Comparison of ENCODE assay signal across 11 mouse cellular contexts in genomic region chr17:16157711-16158110, GRCm38 (mm10).
DNase-seq lines count a peak whose midpoint lies in the region; ATAC-seq and TF ChIP-seq lines count a peak whose summit lies in the region.
"Had no signal": no experiment of that assay in that cellular context is flagged by ENCODE, and none has a peak within 500 bp of the region (broad histone marks: within the 10 kb centered on the region; RNA-seq: fewer than 3 reads in every experiment).

No protein-coding gene starts in this region.

- no peak overlapping the region for H3K4me3 ChIP-seq in forebrain, embryonic 12.5 days (replicated peaks)
- no peak overlapping the region for H3K4me3 ChIP-seq in forebrain, embryonic 15.5 days
- H3K4me3 ChIP-seq in midbrain, embryonic 10.5 days = no peak overlapping the region
- no peak overlapping the region for H3K4me3 ChIP-seq in midbrain, postnatal 0 days (ENCODE audit: low read depth, low read length)
- H3K4me3 ChIP-seq in hindbrain, embryonic 14.5 days (replicated peaks; ENCODE audit: low read length) = no peak overlapping the region
- no peak overlapping the region for H3K4me3 ChIP-seq in neural tube, embryonic 13.5 days
- H3K4me3 ChIP-seq: hindbrain, embryonic 15.5 days; limb, embryonic 12.5 days had no signal

- H3K4me2 ChIP-seq in forebrain, embryonic 12.5 days = no peak overlapping the region
- no peak overlapping the region for H3K4me2 ChIP-seq in forebrain, embryonic 15.5 days (replicated peaks)
- no peak overlapping the region for H3K4me2 ChIP-seq in midbrain, postnatal 0 days (ENCODE audit: low read depth, low read length, poor library complexity, severe bottlenecking)
- H3K4me2 ChIP-seq in hindbrain, embryonic 14.5 days (replicated peaks) = no peak overlapping the region
- no peak overlapping the region for H3K4me2 ChIP-seq in neural tube, embryonic 13.5 days
- H3K4me2 ChIP-seq: hindbrain, embryonic 15.5 days; limb, embryonic 12.5 days had no signal

- ATAC-seq in forebrain, embryonic 12.5 days (ENCODE audit: low FRiP score) = peak; percentile 36; the same call in 1 of the 2 replicates
- no peak for ATAC-seq in forebrain, embryonic 15.5 days (replicated peaks)
- ATAC-seq in midbrain, postnatal 0 days (ENCODE audit: low FRiP score) = no peak
- ATAC-seq in hindbrain, embryonic 14.5 days (ENCODE audit: low FRiP score) = peak; percentile 78
- ATAC-seq in neural tube, embryonic 13.5 days (ENCODE audit: low read depth) = peak; percentile 86

- WGBS in forebrain, embryonic 12.5 days = 36% methylated on average over 6 of the region's 6 CpGs
- 57% methylated on average over 6 of the region's 6 CpGs for WGBS in forebrain, embryonic 15.5 days
- 32% methylated on average over 6 of the region's 6 CpGs for WGBS in midbrain, embryonic 10.5 days
- WGBS in midbrain, postnatal 0 days = 25% methylated on average over 6 of the region's 6 CpGs
- 11% methylated on average over 6 of the region's 6 CpGs for WGBS in hindbrain, embryonic 14.5 days
- WGBS in neural tube, embryonic 13.5 days = 35% methylated on average over 6 of the region's 6 CpGs

- DNase-seq in midbrain, embryonic 10.5 days (ENCODE audit: low spot score) = peak; percentile 27
- no peak for DNase-seq in midbrain, postnatal 0 days (ENCODE audit: low spot score)
- DNase-seq in hindbrain, embryonic 14.5 days (ENCODE audit: low spot score) = peak; percentile 29
- DNase-seq in layer of hippocampus, postnatal 14 days (ENCODE audit: low spot score in 2 of 2) = no peak
- DNase-seq in adrenal gland, adult (ENCODE audit: inconsistent age in 2 of 2, low spot score in 1 of 2) = no peak
- DNase-seq: lung, postnatal 4 days had no signal

- TF ChIP-seq CTCF in midbrain, postnatal 0 days (IDR thresholded peaks at IDR 0.05) = no peak

- no peak overlapping the region for H3K9ac ChIP-seq in forebrain, embryonic 12.5 days
- H3K9ac ChIP-seq in forebrain, embryonic 15.5 days (replicated peaks) = no peak overlapping the region
- H3K9ac ChIP-seq in midbrain, postnatal 0 days (replicated peaks; ENCODE audit: low read length, poor library complexity, severe bottlenecking) = no peak overlapping the region
- no peak overlapping the region for H3K9ac ChIP-seq in hindbrain, embryonic 14.5 days
- no peak overlapping the region for H3K9ac ChIP-seq in neural tube, embryonic 13.5 days
- H3K9ac ChIP-seq: hindbrain, embryonic 15.5 days; limb, embryonic 12.5 days had no signal

- H3K9me3 ChIP-seq in forebrain, embryonic 12.5 days = no peaks in the 10 kb centered on the region
- no peaks in the 10 kb centered on the region for H3K9me3 ChIP-seq in forebrain, embryonic 15.5 days
- peaks cover 4% of the 10 kb centered on the region; the same call in 1 of the 2 replicates for H3K9me3 ChIP-seq in midbrain, embryonic 10.5 days (replicated peaks)
- no peaks in the 10 kb centered on the region for H3K9me3 ChIP-seq in midbrain, postnatal 0 days (ENCODE audit: low read length)
- H3K9me3 ChIP-seq in hindbrain, embryonic 14.5 days (ENCODE audit: control insufficient read depth, low read length) = no peaks in the 10 kb centered on the region
- no peaks in the 10 kb centered on the region for H3K9me3 ChIP-seq in neural tube, embryonic 13.5 days
- H3K9me3 ChIP-seq: hindbrain, embryonic 15.5 days; limb, embryonic 12.5 days had no signal

- H3K4me1 ChIP-seq in forebrain, embryonic 12.5 days = no peaks in the 10 kb centered on the region
- no peaks in the 10 kb centered on the region for H3K4me1 ChIP-seq in forebrain, embryonic 15.5 days
- H3K4me1 ChIP-seq in midbrain, embryonic 10.5 days = peaks cover 15% of the 10 kb centered on the region
- H3K4me1 ChIP-seq in midbrain, postnatal 0 days (ENCODE audit: insufficient read depth, low read length) = no peaks in the 10 kb centered on the region
- 0 out of 2 replicates have a peak, but pooled peaks cover 9% of the 10 kb centered on the region for H3K4me1 ChIP-seq in hindbrain, embryonic 14.5 days (replicated peaks; ENCODE audit: control insufficient read depth, insufficient read depth, low read length)
- H3K4me1 ChIP-seq in neural tube, embryonic 13.5 days (replicated peaks) = no peaks in the 10 kb centered on the region
- H3K4me1 ChIP-seq: hindbrain, embryonic 15.5 days; limb, embryonic 12.5 days had no signal

- no peak overlapping the region for H3K27ac ChIP-seq in forebrain, embryonic 12.5 days
- no peak overlapping the region for H3K27ac ChIP-seq in forebrain, embryonic 15.5 days (replicated peaks)
- no peak overlapping the region for H3K27ac ChIP-seq in midbrain, embryonic 10.5 days (replicated peaks)
- no peak overlapping the region for H3K27ac ChIP-seq in midbrain, postnatal 0 days (ENCODE audit: low read depth, low read length)
- H3K27ac ChIP-seq in hindbrain, embryonic 14.5 days = no peak overlapping the region
- H3K27ac ChIP-seq in neural tube, embryonic 13.5 days (replicated peaks) = peak overlapping the region; percentile 42; the same call in 1 of the 2 replicates
- H3K27ac ChIP-seq: hindbrain, embryonic 15.5 days; limb, embryonic 12.5 days had no signal

- no peaks in the 10 kb centered on the region for H3K36me3 ChIP-seq in forebrain, embryonic 12.5 days (replicated peaks)
- H3K36me3 ChIP-seq in forebrain, embryonic 15.5 days = no peaks in the 10 kb centered on the region
- no peaks in the 10 kb centered on the region for H3K36me3 ChIP-seq in midbrain, embryonic 10.5 days
- no peaks in the 10 kb centered on the region for H3K36me3 ChIP-seq in midbrain, postnatal 0 days (ENCODE audit: insufficient read depth, low read length)
- no peaks in the 10 kb centered on the region for H3K36me3 ChIP-seq in hindbrain, embryonic 14.5 days (replicated peaks; ENCODE audit: control insufficient read depth, insufficient read depth)
- no peaks in the 10 kb centered on the region for H3K36me3 ChIP-seq in neural tube, embryonic 13.5 days
- H3K36me3 ChIP-seq: hindbrain, embryonic 15.5 days; limb, embryonic 12.5 days had no signal

- no peaks in the 10 kb centered on the region for H3K27me3 ChIP-seq in forebrain, embryonic 12.5 days
- no peaks in the 10 kb centered on the region for H3K27me3 ChIP-seq in forebrain, embryonic 15.5 days
- no peaks in the 10 kb centered on the region for H3K27me3 ChIP-seq in midbrain, embryonic 10.5 days (ENCODE audit: low read depth, poor library complexity, severe bottlenecking)
- H3K27me3 ChIP-seq in midbrain, postnatal 0 days (ENCODE audit: insufficient read depth, low read length) = no peaks in the 10 kb centered on the region
- no peaks in the 10 kb centered on the region for H3K27me3 ChIP-seq in hindbrain, embryonic 14.5 days (ENCODE audit: control insufficient read depth, insufficient read depth, low read length)
- no peaks in the 10 kb centered on the region for H3K27me3 ChIP-seq in neural tube, embryonic 13.5 days
- H3K27me3 ChIP-seq: hindbrain, embryonic 15.5 days; limb, embryonic 12.5 days had no signal

Comparison
In these comparisons a context has a peak if more than half of its experiments do, and no peak if none do; other contexts are left out.
1. ATAC-seq: peak in forebrain, embryonic 12.5 days (single experiment), hindbrain, embryonic 14.5 days (single experiment) and neural tube, embryonic 13.5 days (single experiment); none in forebrain, embryonic 15.5 days (single experiment) and midbrain, postnatal 0 days (single experiment).
2. DNase-seq: peak in midbrain, embryonic 10.5 days (single experiment) and hindbrain, embryonic 14.5 days (single experiment); none in midbrain, postnatal 0 days (single experiment), layer of hippocampus, postnatal 14 days (0 of 2) and adrenal gland, adult (0 of 2).